Mouse (Mus musculus): ENCODE measurements around the gene Sipa1l3. TPM values are rescaled to one million over a fixed set of nuclear protein-coding genes. Genes with fewer than 3 reads are reported as not detected.
A peak's percentile ranks its signal among the peaks of the same experiment; 100 is the strongest.

Sipa1l3 gene
- polyA plus RNA-seq, 1 experiment from 2014 or later = 9.7 TPM

DNA sequence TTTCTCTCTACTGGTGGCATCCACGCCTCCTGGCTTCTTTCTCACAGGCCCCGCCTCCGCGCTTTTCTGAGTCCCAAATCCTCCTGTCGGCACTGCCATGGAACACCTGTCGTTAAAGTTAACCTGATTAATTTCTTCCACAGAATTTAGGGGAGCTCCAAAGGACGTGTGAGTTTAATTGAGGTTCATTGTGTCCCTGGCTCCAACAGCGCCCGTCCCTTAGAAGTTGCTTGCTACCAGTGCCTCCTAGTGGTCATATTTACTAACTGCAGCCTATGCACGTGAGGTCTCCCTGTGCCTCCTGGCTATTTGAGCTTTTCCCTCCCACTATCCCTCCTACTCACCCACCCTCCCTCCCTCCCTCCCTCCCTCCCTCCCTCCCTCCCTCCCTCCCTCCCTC lies 221.4 kb downstream of the Sipa1l3 start:
- 9% methylated on average over 10 of the region's 10 CpGs for WGBS
- H3K4me2 ChIP-seq (replicated peaks; ENCODE audit: low read depth) = no peak overlapping the region
- peak; percentile 58; the same call in 1 of the 2 replicates for ATAC-seq (ENCODE audit: low FRiP score, low TSS enrichment)
- peaks cover 5% of the 10 kb centered on the region; the same call in 1 of the 2 replicates for H3K4me1 ChIP-seq (replicated peaks; ENCODE audit: control insufficient read depth, insufficient read depth)
- DNase-seq (ENCODE audit: low spot score) = peak; percentile 70
- H3K27me3 ChIP-seq (ENCODE audit: control insufficient read depth, insufficient read depth, low read length) = no peaks in the 10 kb centered on the region
- no peaks in the 10 kb centered on the region for H3K36me3 ChIP-seq (ENCODE audit: control insufficient read depth, insufficient read depth, low read length)
- no peak for TF ChIP-seq EP300 (optimal IDR thresholded peaks at IDR 0.05)
- peak; percentile 85 for TF ChIP-seq CTCF (IDR thresholded peaks at IDR 0.05; ENCODE audit: low read depth)
- H3K9ac ChIP-seq (ENCODE audit: low read length) = no peak overlapping the region
- no peak overlapping the region for H3K27ac ChIP-seq (replicated peaks)
- no peak overlapping the region for H3K4me3 ChIP-seq (ENCODE audit: low read depth, low read length)
- no peaks in the 10 kb centered on the region for H3K9me3 ChIP-seq (ENCODE audit: control insufficient read depth, low read length)

DNA sequence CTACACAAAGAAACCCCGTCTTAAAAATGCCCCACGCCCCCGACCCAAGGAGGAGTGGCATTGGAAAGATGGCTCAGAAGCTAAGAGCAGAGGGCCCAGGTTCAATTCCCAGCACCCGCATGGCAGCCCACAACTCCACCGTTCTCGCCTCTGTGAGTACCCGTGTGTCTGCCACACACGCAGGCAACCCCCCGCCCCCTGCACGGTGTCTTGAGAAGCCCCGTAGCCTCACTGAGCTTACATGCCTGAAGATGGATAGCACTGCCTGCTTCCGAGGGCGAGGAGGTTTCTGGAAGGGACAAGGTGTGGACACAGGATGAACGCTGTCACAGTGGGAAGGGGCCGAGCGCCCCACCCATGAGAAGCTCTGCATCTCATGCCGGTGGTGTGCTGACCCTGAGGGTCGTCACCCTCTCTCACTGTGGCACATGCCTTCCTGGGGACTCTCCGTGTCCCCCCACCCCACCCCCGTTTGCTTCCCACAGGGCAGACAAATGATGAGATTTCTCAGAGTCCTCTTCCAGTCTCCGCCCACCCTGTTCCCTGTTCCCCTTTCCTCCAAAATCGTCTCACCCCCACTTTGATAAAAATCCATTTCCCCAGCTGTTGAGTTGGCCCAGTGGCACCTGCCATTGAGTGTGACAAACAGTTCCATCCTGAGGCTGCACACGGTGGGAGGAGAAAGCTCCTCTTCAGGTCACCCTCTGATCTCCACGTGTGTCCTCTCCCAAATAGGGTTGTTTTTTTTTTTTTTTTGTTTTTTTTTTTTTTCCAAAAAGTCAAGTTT lies 222.4 kb downstream of the Sipa1l3 start:
- DNase-seq (ENCODE audit: low spot score) (no peak), ATAC-seq (ENCODE audit: low FRiP score, low TSS enrichment) (no peak)
- Histone ChIP-seq H3K36me3 (ENCODE audit: control insufficient read depth, insufficient read depth, low read length) (no peaks in the 10 kb centered on the region), H3K4me3 (ENCODE audit: low read depth, low read length) (no peak overlapping the region), H3K9me3 (ENCODE audit: control insufficient read depth, low read length) (no peaks in the 10 kb centered on the region), H3K27ac (replicated peaks) (no peak overlapping the region), H3K4me2 (replicated peaks; ENCODE audit: low read depth) (no peak overlapping the region), H3K9ac (ENCODE audit: low read length) (no peak overlapping the region), H3K27me3 (ENCODE audit: control insufficient read depth, insufficient read depth, low read length) (no peaks in the 10 kb centered on the region), H3K4me1 (replicated peaks; ENCODE audit: control insufficient read depth, insufficient read depth) (peaks cover 5% of the 10 kb centered on the region; the same call in 1 of the 2 replicates)
- TF ChIP-seq EP300 (optimal IDR thresholded peaks at IDR 0.05) (no peak), CTCF (IDR thresholded peaks at IDR 0.05; ENCODE audit: low read depth) (0 out of 2 replicates have a peak, but pooled peaks have one; percentile 1)
- WGBS = 67% methylated on average over 24 of the region's 24 CpGs

GRCm38 (mm10) chr7:29294111-29294761 lies 224.2 kb downstream of the Sipa1l3 start:
- no peak overlapping the region for H3K9ac ChIP-seq (ENCODE audit: low read length)
- DNase-seq (ENCODE audit: low spot score) (no peak), ATAC-seq (ENCODE audit: low FRiP score, low TSS enrichment) (no peak)
- no peak overlapping the region for H3K27ac ChIP-seq (replicated peaks)
- WGBS = 76% methylated on average over 13 of the region's 13 CpGs
- no peak for TF ChIP-seq CTCF (IDR thresholded peaks at IDR 0.05; ENCODE audit: low read depth)
- no peaks in the 10 kb centered on the region for H3K36me3 ChIP-seq (ENCODE audit: control insufficient read depth, insufficient read depth, low read length)
- H3K4me1 ChIP-seq (replicated peaks; ENCODE audit: control insufficient read depth, insufficient read depth) = peaks cover 5% of the 10 kb centered on the region; the same call in 1 of the 2 replicates
- no peaks in the 10 kb centered on the region for H3K27me3 ChIP-seq (ENCODE audit: control insufficient read depth, insufficient read depth, low read length)
- H3K4me3 ChIP-seq (ENCODE audit: low read depth, low read length) = no peak overlapping the region
- H3K9me3 ChIP-seq (ENCODE audit: control insufficient read depth, low read length) = no peaks in the 10 kb centered on the region
- no peak overlapping the region for H3K4me2 ChIP-seq (replicated peaks; ENCODE audit: low read depth)

DNA sequence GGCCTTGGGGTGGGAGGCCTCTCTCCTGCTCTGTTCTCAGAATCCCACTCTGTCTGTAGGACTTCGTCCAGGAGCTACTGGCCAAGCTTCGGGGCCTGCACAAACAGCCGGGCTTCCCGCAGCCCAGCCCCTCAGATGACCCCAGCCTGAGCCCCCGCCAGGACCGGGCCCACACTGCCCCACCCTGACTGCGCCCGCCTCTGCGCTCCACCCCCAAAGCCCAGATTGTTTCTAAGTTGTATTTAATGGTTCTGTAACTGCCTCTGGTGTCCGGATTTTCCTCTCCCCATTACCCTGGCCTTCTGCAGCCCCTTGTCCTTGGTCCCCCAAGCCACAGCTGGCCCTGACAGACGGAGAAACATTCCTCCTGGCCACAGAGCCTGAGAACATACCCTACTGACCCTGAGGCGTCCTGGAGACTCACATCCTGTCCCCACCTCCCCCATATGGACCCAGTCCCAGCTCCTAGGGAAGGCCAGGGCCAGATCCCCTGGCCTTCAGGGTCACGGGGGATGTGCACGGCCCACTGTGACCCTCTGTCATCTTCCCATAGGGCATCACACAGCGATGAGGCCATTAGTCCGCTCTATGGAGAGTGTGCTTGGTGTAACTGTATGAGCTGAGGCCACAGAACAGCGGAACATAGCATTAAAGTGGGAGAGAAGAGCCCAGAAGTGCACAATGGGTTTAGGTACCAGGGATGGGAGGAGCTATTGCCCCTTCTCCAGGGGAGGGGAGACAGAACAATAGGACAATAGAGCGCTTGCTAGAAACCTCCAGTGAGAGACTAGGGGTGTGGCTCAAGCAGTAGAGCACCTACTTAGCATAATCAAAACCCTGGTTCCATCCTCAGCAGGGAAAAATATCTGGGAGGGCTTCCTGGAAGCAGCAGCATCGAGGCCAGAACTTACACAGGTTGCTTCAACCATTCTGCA lies 225.0 kb downstream of the Sipa1l3 start:
- WGBS = 35% methylated on average over 19 of the region's 19 CpGs
- ATAC-seq (ENCODE audit: low FRiP score, low TSS enrichment) (0 out of 2 replicates have a peak, but pooled peaks have one; percentile 3), DNase-seq (ENCODE audit: low spot score) (peak; percentile 42)
- Histone ChIP-seq H3K27me3 (ENCODE audit: control insufficient read depth, insufficient read depth, low read length) (no peaks in the 10 kb centered on the region), H3K9ac (ENCODE audit: low read length) (0 out of 2 replicates have a peak overlapping the region, but pooled peaks have one; percentile 13), H3K27ac (replicated peaks) (peak overlapping the region; percentile 78), H3K9me3 (ENCODE audit: control insufficient read depth, low read length) (no peaks in the 10 kb centered on the region), H3K4me2 (replicated peaks; ENCODE audit: low read depth) (no peak overlapping the region), H3K36me3 (ENCODE audit: control insufficient read depth, insufficient read depth, low read length) (no peaks in the 10 kb centered on the region), H3K4me3 (ENCODE audit: low read depth, low read length) (no peak overlapping the region), H3K4me1 (replicated peaks; ENCODE audit: control insufficient read depth, insufficient read depth) (peaks cover 5% of the 10 kb centered on the region; the same call in 1 of the 2 replicates)
- TF ChIP-seq CTCF (IDR thresholded peaks at IDR 0.05; ENCODE audit: low read depth) = no peak

DNA sequence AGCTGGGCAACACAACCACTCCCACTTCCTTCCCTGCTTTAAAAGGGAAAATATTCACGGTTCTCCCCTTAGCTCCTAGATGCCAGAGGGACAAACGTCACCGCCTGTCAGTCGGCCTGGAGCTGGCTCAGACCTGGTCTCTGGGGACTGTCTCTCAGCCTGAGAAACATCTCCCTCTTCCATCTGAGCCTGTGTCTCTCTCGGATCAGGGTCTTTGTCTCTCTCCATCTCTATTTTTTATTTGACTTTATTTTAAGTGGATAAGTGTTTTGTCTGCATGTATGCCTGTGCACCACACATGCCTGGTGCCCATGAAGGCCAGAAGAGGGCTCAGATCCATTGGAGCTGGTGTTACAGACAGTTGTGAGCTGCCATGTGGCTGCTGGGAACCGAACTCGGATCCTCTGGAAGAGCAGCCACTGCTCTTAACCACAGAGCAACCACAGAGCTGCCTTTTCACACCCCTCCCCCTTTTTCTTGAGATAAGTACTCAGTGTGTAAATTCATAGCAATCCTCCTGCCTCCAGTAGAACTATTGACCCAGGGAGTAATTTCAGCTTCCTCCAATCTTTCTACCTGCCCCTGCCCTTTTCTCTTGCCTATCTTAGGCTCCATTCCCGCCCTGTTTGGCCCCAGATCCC lies 225.9 kb downstream of the Sipa1l3 start:
- Histone ChIP-seq H3K4me1 (replicated peaks; ENCODE audit: control insufficient read depth, insufficient read depth) (peaks cover 5% of the 10 kb centered on the region; the same call in 1 of the 2 replicates), H3K4me2 (replicated peaks; ENCODE audit: low read depth) (no peak overlapping the region), H3K9ac (ENCODE audit: low read length) (no peak overlapping the region), H3K36me3 (ENCODE audit: control insufficient read depth, insufficient read depth, low read length) (no peaks in the 10 kb centered on the region), H3K9me3 (ENCODE audit: control insufficient read depth, low read length) (no peaks in the 10 kb centered on the region), H3K27me3 (ENCODE audit: control insufficient read depth, insufficient read depth, low read length) (no peaks in the 10 kb centered on the region), H3K27ac (replicated peaks) (peak overlapping the region; percentile 78), H3K4me3 (ENCODE audit: low read depth, low read length) (no peak overlapping the region)
- ATAC-seq (ENCODE audit: low FRiP score, low TSS enrichment) = no peak
- 22% methylated on average over 8 of the region's 8 CpGs for WGBS
- TF ChIP-seq CTCF (IDR thresholded peaks at IDR 0.05; ENCODE audit: low read depth) = no peak
- TF ChIP-seq EP300 (optimal IDR thresholded peaks at IDR 0.05) = no peak
- no peak for DNase-seq (ENCODE audit: low spot score)

All from stomach, postnatal 0 days (tissue).